Mouse (Mus musculus): ENCODE measurements at regions not wholly inside any gene's neighbourhood (a gene's known extent, or its start where the extent isn't known, plus 50 kb on each side); places are given as distances from the start of the nearest gene placed in this dataset.

DNA sequence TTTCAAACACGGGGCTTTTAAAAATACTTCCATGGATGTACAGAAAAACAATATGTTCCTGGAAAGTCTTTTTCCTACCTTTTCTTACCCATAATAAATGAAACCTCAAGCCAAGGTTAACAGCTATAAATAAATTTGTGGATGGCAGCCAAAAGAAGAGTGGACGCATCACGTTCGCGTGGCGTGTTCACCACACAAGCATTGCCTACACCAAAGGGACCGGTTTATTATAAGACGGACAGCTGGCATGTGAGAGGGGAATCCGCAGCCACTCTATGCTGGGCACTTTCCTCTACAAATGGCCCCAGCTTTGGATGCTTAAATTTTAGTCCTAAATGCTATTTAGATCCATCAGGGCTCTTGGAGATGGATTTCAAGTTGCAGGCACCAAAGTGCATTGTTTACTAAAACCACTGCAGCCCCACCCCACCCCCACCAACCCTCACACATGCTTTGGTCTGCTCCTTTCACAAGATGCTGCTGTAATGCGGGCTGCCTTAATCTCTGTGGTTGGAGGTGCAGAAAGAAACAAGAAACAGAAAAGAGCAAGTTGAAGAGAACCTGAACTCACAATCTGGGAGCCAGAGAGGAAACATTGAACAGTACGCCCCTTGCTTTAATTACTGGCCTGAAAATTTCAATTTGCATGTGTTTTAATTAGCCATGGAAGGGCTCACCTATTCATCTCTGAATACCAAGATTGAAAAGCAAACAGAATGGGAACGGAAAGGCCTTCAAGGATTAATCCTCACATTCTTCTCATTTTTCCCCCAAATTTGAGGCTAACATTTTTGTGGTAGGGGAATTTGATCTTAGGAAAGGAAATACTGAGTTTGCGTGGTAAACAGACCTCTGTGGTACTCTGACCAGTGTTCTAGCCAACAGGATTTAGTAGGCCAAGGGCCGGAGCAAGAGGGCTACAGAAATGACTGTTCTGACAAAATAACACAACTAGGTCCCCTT lies 78.7 kb upstream of the Gnao1 start:
- H3K27ac ChIP-seq (replicated peaks; ENCODE audit: low read depth, low read length) = no peak overlapping the region
- ATAC-seq (ENCODE audit: low FRiP score, low read depth) (no peak), DNase-seq (ENCODE audit: low spot score) (no peak)
- no peak overlapping the region for H3K9ac ChIP-seq (ENCODE audit: low read depth, low read length, severe bottlenecking)
- H3K9me3 ChIP-seq (ENCODE audit: control insufficient read depth, low read length) = no peaks in the 10 kb centered on the region
- TF ChIP-seq POLR2A (IDR thresholded peaks at IDR 0.05; ENCODE audit: borderline replicate concordance, extremely low read depth, insufficient read depth, insufficient read length) = no peak
- no peaks in the 10 kb centered on the region for H3K27me3 ChIP-seq (ENCODE audit: control insufficient read depth, insufficient read depth, low read length)
- no peak overlapping the region for H3K4me3 ChIP-seq (replicated peaks; ENCODE audit: low read length)
- WGBS = 75% methylated on average over 14 of the region's 14 CpGs
- H3K36me3 ChIP-seq (ENCODE audit: control insufficient read depth, insufficient read depth, low read length) = no peaks in the 10 kb centered on the region
- H3K4me1 ChIP-seq (ENCODE audit: control insufficient read depth, insufficient read depth, low read length) = no peaks in the 10 kb centered on the region; the same call in 1 of the 2 replicates
- no peak overlapping the region for H3K4me2 ChIP-seq (replicated peaks; ENCODE audit: low read depth, low read length, severe bottlenecking)

DNA sequence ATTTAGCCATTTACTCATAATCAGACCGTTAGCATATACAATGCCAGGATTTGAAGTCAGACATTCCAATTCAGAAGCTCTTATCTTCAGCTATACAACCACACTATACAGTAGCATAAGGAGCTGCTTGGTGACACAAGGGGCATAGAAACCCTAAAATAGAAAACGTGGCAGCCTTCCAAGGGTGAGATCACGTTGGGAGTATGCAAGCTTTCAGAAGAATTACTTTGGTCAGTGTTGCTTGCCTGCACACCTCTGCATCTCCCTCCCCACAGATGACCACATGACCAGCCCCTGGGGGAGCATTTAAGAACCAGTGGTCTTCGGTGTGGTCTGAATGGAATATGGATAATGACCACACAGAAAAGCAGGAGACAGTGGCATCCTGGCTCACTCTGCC lies 74.9 kb upstream of the Gnao1 start:
- Histone ChIP-seq H3K4me2 (replicated peaks; ENCODE audit: low read depth, low read length, severe bottlenecking) (no peak overlapping the region), H3K9me3 (ENCODE audit: control insufficient read depth, low read length) (no peaks in the 10 kb centered on the region), H3K36me3 (ENCODE audit: control insufficient read depth, insufficient read depth, low read length) (no peaks in the 10 kb centered on the region), H3K4me3 (replicated peaks; ENCODE audit: low read length) (no peak overlapping the region), H3K9ac (ENCODE audit: low read depth, low read length, severe bottlenecking) (no peak overlapping the region), H3K4me1 (ENCODE audit: control insufficient read depth, insufficient read depth, low read length) (no peaks in the 10 kb centered on the region; the same call in 1 of the 2 replicates), H3K27ac (replicated peaks; ENCODE audit: low read depth, low read length) (no peak overlapping the region), H3K27me3 (ENCODE audit: control insufficient read depth, insufficient read depth, low read length) (no peaks in the 10 kb centered on the region)
- WGBS = 71% methylated on average over 4 of the region's 4 CpGs
- TF ChIP-seq POLR2A (IDR thresholded peaks at IDR 0.05; ENCODE audit: borderline replicate concordance, extremely low read depth, insufficient read depth, insufficient read length) = no peak
- DNase-seq (ENCODE audit: low spot score) = no peak
- no peak for ATAC-seq (ENCODE audit: low FRiP score, low read depth)

DNA sequence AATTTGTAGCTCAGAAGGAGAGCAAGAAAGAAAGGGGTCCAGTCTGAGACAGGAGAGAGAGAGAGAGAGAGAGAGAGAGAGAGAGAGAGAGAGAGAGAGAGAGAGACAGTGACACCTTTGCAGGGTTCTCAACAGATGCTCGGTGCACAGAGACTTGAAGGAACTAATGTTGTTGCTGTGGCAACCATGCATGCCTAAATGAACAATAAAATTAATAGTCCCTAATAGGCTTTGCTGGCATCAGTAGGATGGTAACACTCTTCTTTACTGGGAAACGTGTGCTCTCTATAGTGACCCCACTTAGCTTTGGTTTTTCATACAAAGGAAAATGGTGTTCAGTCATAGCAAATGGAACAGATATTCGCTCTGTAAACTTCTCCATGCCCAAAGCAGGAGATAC lies 69.5 kb upstream of the Gnao1 start:
- ATAC-seq (ENCODE audit: low FRiP score, low read depth) (no peak), DNase-seq (ENCODE audit: low spot score) (no peak)
- no peak overlapping the region for H3K9ac ChIP-seq (ENCODE audit: low read depth, low read length, severe bottlenecking)
- H3K27ac ChIP-seq (replicated peaks; ENCODE audit: low read depth, low read length) = no peak overlapping the region
- no peaks in the 10 kb centered on the region; the same call in 1 of the 2 replicates for H3K4me1 ChIP-seq (ENCODE audit: control insufficient read depth, insufficient read depth, low read length)
- no peaks in the 10 kb centered on the region for H3K9me3 ChIP-seq (ENCODE audit: control insufficient read depth, low read length)
- no peaks in the 10 kb centered on the region for H3K36me3 ChIP-seq (ENCODE audit: control insufficient read depth, insufficient read depth, low read length)
- no peak for TF ChIP-seq POLR2A (IDR thresholded peaks at IDR 0.05; ENCODE audit: borderline replicate concordance, extremely low read depth, insufficient read depth, insufficient read length)
- no peaks in the 10 kb centered on the region for H3K27me3 ChIP-seq (ENCODE audit: control insufficient read depth, insufficient read depth, low read length)
- WGBS = 60% methylated on average over 3 of the region's 3 CpGs
- H3K4me2 ChIP-seq (replicated peaks; ENCODE audit: low read depth, low read length, severe bottlenecking) = no peak overlapping the region
- H3K4me3 ChIP-seq (replicated peaks; ENCODE audit: low read length) = no peak overlapping the region

DNA sequence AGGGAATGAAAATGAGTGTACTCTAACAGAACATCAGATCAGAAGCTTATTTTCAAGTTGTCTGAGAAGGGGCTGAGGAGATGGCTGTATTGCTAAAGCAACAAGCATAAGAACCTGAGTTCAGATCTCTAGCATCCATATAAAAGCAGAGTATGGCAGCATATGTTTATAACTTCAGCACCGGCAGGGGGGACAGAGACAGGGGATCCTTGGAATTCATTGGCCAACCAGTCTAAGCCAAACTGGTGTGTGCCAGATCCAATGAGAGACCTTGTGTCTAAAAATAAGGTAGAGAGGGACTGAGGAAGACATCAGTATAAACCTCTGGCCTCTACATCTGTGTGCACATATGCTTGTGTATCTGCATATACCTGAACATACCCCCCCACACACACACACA lies 61.0 kb upstream of the Gnao1 start:
- no peak overlapping the region for H3K4me2 ChIP-seq (replicated peaks; ENCODE audit: low read depth, low read length, severe bottlenecking)
- H3K27ac ChIP-seq (replicated peaks; ENCODE audit: low read depth, low read length) = no peak overlapping the region
- no peak for DNase-seq (ENCODE audit: low spot score)
- no peaks in the 10 kb centered on the region for H3K36me3 ChIP-seq (ENCODE audit: control insufficient read depth, insufficient read depth, low read length)
- H3K9me3 ChIP-seq (ENCODE audit: control insufficient read depth, low read length) = no peaks in the 10 kb centered on the region
- no peak for TF ChIP-seq POLR2A (IDR thresholded peaks at IDR 0.05; ENCODE audit: borderline replicate concordance, extremely low read depth, insufficient read depth, insufficient read length)
- H3K9ac ChIP-seq (ENCODE audit: low read depth, low read length, severe bottlenecking) = no peak overlapping the region
- WGBS = 48% methylated on average over 1 of the region's 1 CpGs
- ATAC-seq (ENCODE audit: low FRiP score, low read depth) = no peak
- no peaks in the 10 kb centered on the region for H3K4me1 ChIP-seq (ENCODE audit: control insufficient read depth, insufficient read depth, low read length)
- H3K27me3 ChIP-seq (ENCODE audit: control insufficient read depth, insufficient read depth, low read length) = no peaks in the 10 kb centered on the region
- no peak overlapping the region for H3K4me3 ChIP-seq (replicated peaks; ENCODE audit: low read length)

DNA sequence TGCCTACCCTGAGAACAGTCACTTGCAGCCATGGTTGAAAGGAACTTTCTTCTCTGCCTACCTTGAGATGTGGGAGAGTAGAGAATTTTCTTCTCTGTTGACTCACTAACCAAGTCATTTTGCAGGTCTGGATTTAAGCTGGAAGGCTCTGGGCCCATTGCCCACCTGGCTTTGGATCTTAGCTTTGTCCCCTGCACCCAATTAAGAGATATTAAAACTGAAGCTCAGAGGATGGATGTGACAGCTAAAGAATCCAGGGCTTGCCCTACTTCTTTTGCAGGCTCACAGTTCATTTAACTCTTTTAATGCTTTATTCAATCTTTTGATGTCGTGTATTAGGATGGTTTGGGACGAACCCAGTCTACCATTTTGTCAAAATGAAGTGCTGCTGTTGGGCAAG lies 58.8 kb upstream of the Gnao1 start:
- ATAC-seq (ENCODE audit: low FRiP score, low read depth) = no peak
- no peaks in the 10 kb centered on the region for H3K9me3 ChIP-seq (ENCODE audit: control insufficient read depth, low read length)
- DNase-seq (ENCODE audit: low spot score) = no peak
- no peak for TF ChIP-seq POLR2A (IDR thresholded peaks at IDR 0.05; ENCODE audit: borderline replicate concordance, extremely low read depth, insufficient read depth, insufficient read length)
- 70% methylated on average over 2 of the region's 2 CpGs for WGBS
- no peak overlapping the region for H3K4me2 ChIP-seq (replicated peaks; ENCODE audit: low read depth, low read length, severe bottlenecking)
- no peaks in the 10 kb centered on the region for H3K36me3 ChIP-seq (ENCODE audit: control insufficient read depth, insufficient read depth, low read length)
- no peak overlapping the region for H3K9ac ChIP-seq (ENCODE audit: low read depth, low read length, severe bottlenecking)
- H3K4me3 ChIP-seq (replicated peaks; ENCODE audit: low read length) = no peak overlapping the region
- no peaks in the 10 kb centered on the region for H3K4me1 ChIP-seq (ENCODE audit: control insufficient read depth, insufficient read depth, low read length)
- H3K27me3 ChIP-seq (ENCODE audit: control insufficient read depth, insufficient read depth, low read length) = no peaks in the 10 kb centered on the region
- no peak overlapping the region for H3K27ac ChIP-seq (replicated peaks; ENCODE audit: low read depth, low read length)
